Mouse (Mus musculus): Measurements from ENCODE around the gene Prmt2.

DNA sequence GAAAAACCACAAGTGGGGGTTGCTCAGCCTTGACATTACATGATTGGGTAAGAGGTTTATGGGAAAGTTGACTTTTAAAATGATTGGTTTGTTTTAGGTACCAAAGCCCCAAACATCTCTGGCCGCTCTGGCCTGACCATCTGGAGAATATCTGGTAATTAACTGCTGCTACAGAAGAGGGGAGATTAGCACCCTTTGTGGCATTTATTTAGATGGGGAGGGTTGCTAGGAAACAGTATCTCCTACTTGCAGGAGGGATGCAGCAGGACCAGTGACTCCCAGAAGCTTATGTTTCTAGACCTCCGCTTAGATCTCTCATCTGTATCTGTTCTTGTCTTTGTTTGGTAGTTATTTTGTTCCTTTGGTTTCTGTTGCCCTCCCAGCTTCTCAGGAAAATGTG lies 62.8 kb downstream of the Prmt2 start:
- TF ChIP-seq CTCF (IDR thresholded peaks at IDR 0.05; ENCODE audit: low read depth) (no peak), EP300 (IDR thresholded peaks at IDR 0.05; ENCODE audit: low read depth) (no peak)

Measured in heart, postnatal 0 days (tissue).